Mouse (Mus musculus) hematopoietic stem cell, adult 5-6 weeks (primary cell): ENCODE results near the gene Pitpna. TPM values are rescaled to one million over a fixed set of nuclear protein-coding genes. Genes with fewer than 3 reads are reported as not detected.

Experiments used
- ATAC-seq, 2 experiments: fragments of 125-278 bp in 1 of 2; replicated peaks in 1 of 2; 2 replicates each; pipeline ENCODE4 v1.8.0; 2016 to 2017; ENCODE audit warnings: inconsistent platforms in 2 of 2, mild to moderate bottlenecking in 2 of 2, moderate number of reproducible peaks in 2 of 2, low read depth in 1 of 2, moderate TSS enrichment in 1 of 2; ENCODE audit not compliant: low FRiP score in 2 of 2, poor library complexity in 2 of 2, severe bottlenecking in 2 of 2, insufficient read depth in 1 of 2, low TSS enrichment in 1 of 2
- total RNA-seq: library from RNA; stranded (forward); fragments of 172-1452, 232-1000 nt; gene quantifications from 2 replicates; pipeline ENCODE4 v1.2.3, GENCODE M21; 2017

Gene Pitpna
- total RNA-seq, 1 experiment from 2014 or later = 98.3 TPM

DNA sequence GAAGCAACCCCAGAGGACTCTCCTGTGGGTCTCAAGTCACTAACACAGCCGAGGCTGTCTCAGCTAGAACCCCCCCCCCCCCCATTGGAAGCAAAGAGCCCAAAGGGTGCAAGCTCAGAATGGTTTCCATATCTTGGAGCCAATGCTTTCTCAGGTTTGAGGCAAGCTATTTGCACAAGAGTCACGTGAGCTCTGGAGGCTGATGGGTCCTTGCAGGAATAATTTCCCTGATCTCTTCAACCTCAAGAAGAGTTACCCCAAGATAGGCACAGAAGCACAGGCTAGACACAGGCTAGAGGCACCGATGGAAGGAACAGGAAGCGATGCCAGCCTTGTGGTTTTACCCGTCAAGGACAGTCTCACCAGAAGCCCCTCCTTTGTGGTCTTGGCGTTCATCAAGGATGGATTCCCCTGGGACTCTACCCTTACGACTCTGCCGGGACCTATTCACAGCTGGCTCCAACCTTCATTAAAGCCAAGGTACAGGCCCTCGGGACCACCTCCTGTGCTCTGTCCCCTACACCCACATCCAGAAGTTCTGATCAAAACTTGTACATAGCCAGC lies 12.3 kb upstream of the Pitpna start:
- no peak for ATAC-seq

DNA sequence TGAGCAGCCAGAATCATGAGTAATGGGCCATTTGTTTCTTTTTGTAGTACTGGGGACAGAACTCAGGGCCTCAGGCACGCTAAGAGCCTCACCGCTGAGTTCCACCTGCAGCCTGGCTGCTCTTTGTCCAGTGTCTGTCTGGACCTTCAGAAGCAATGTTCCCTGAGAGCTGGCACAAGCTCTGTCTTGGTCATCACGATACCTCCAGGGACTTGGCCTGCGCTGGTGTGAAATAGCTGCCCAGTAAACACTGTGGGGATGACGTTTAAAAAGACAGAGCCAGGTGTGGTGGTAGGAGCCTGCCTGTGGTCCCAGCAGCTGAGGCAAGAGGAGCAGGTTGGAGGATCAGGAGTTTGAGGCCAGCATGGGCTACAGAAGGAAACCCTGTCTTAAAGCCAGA lies 9.3 kb upstream of the Pitpna start:
- ATAC-seq = no peak

DNA sequence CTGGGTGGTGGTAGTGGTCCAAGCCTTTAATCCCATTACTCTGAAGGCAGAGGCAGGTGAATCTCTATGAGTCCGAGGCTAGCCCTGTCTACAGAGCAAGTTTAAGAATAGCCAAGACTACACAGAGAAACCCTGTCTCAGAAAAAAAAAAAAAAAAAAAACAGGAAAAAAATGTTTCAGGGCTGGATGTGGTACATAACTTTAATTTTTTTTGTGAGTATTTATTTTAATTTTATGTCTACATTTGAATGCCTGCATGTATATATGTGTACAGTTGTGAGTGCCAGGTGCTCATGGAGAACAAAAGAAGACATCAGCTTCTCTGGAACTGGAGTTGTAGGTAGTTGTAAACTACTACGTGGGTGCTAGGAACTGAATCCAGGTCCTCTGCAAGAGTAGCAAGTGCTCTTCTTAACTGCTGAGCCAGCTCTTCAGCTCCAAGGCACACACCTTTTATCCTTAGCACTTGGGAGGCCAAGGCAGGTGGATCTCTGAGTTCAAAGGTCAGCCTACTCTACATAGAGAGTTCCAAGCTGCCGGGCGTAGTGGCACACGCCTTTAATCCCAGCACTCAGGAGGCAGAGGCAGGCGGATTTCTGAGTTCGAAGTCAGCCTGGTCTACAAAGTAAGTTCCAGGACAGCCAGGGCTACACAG lies 6.3 kb upstream of the Pitpna start:
- no peak for ATAC-seq

DNA sequence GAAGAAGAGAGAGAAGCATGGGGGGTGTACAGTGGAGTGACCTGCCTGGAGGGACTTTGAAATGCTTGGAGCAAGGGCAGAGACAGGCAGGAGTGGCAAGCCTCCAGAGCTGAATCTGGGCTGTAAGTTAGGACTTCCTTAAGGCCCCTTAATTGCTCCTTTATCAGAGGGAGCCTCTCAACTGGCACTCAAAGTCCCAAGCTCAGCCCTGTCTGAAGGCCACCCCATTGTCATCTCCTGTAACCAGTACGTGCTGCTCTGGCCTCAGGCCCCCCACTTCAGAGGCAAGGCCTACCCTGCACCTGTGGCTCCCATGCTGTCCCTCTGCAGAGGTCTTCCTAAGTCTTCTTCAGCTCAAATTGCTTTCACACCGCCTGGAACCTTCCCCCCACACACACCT lies 4.4 kb upstream of the Pitpna start:
- no peak for ATAC-seq

DNA sequence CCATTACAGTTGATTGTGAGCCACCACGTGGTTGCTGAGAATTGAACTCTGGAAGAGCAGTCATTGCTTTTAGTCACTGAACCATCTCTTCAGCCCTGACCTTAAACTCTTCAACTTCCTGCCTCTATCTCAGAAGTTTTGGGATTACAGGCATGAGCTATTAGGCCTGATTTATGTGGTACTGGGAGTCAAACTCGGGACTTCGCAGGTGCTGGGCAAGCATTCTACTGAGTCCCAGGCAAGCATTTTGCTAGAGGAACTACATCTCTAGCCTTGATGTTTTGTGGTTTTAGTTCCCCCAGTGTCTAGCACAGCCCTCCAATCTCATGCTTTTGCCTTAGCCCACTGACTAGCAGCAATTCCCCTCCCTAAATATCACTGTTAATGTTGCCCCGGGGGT lies 2.8 kb upstream of the Pitpna start:
- ATAC-seq = no peak

- ATAC-seq = no peak
Observed at GRCm38 (mm10) chr11:75585978-75586377, 1.9 kb upstream of the Pitpna start.

DNA sequence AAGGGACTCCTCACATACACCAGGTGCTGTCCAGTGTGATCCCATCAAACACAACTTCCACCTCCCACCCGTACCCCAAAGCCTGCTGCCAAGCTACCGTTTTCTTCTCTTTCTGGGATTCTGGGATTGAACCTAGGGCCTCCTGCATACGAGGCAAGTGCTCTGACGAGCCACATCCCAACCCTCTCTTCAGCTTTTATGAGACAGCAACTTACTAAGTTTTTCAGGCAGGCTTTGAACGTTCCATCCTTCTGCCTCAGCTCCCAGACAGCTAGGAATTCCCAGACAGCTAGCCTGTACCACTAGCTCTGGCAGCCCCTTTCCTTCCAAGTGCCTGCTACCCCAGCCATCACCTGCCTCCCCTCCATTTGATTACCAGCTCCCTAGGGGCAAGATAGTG lies 934 bp upstream of the Pitpna start:
- no peak for ATAC-seq

DNA sequence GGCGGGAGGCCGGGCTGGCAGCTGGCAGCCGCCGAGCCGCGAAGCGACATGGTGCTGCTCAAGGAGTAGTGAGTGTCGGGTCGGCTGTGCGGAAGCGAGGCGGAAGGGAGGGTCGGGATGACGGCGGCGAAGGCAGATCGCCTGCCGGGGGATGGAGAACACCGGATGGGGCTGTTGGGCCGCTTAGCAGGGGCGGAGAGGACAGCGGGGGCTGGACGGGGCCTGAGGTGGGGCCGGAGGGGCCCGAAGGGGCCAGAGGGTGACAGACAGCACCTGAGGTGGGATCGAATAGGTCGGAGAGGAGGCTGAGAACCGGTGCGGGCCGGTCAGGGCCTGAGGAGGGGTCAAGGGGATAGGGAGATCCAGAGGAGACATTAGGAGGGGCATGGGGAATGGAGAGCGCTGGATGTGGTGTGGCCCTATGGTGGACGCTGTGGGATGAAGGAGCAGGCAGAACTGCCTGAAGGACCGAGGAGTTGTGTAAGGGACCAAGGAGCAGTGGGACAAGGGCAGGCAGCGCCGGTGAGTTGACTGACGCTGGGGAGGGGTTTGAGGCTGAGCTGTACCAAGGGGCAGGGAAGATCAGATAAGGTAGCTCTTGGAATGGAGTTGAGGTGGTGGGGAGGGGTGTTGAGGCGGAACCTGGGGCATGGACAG lies 516 bp downstream of the Pitpna start:
- ATAC-seq = 0 out of 4 replicates have a peak, but pooled peaks of 1 of the 2 experiments have one; percentile 3

DNA sequence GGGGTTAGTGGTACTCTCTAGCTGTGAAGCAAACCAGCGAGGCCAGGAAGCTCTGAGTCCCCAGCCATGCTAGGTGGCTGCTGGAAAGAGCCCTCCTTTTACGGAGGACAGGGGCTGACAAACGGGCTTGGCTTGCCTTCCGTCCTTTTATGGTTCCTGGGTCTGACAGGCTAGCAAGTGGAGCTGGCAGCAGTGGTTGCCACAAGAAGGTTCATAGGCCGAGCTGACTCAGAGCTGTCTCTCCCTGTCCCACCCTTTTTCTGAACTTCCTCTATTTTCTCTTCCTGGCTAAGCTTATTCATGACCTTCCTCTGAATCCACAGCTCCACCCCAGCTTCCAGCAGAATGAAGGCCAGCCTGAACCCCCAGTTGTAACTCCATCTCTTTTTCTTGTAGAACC lies 4.7 kb downstream of the Pitpna start:
- peak; percentile 22 to 49; a peak in 3 of 4 replicates for ATAC-seq

- ATAC-seq = peak; percentile 59 to 78
Observed at GRCm38 (mm10) chr11:75594431-75594830, 6.5 kb downstream of the Pitpna start.

- ATAC-seq = no peak
Observed at GRCm38 (mm10) chr11:75595404-75595803, 7.5 kb downstream of the Pitpna start.

- no peak for ATAC-seq
Observed at GRCm38 (mm10) chr11:75595816-75596215, 7.9 kb downstream of the Pitpna start.

DNA sequence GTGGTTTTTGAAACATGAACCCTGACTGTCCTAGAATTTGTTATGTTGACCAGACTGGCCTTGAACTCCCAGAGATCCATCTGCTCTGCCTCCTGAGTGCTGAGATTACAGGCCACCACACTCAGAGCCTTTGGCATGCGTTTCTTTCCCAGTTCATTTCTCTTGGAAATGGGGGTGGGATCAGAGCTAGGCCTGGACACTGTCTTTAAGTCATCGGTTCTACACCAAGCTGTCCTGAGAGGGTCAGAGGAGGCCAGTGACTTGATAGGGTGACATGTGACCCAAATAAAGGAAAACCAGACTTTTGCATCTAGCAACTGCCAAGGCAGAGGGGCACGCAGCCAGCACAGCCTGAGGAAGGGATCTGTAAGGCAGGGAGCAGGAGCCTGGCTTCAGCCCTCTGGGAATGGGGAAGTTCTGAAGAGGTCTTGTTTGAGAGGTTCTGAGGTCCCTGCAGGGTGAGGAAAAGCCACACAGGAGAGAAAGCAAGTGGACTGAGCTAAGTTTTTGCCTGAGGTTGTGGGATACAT lies 8.9 kb downstream of the Pitpna start:
- ATAC-seq = no peak

GRCm38 (mm10) chr11:75598004-75598403 lies 10.1 kb downstream of the Pitpna start:
- ATAC-seq = no peak

DNA sequence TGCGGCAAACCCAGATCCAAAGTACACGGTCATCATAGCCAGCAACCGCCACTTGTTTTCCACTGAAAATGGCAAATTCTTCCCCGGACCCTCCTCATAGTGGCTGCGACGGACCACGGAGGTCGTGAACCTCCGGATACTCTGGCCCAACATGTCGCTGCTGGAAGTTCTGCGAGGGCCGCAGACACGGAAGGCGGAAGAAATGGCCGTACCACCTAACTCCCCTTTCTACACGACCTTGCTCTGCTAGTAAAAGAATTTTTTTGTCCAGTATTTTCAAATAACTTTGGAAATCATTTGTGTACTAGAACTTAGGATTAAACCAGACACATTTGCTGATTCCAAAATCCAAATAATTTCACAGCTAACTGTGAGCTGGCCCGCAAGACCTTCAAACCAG lies 11.9 kb downstream of the Pitpna start:
- peak; percentile 87 to 90 for ATAC-seq

DNA sequence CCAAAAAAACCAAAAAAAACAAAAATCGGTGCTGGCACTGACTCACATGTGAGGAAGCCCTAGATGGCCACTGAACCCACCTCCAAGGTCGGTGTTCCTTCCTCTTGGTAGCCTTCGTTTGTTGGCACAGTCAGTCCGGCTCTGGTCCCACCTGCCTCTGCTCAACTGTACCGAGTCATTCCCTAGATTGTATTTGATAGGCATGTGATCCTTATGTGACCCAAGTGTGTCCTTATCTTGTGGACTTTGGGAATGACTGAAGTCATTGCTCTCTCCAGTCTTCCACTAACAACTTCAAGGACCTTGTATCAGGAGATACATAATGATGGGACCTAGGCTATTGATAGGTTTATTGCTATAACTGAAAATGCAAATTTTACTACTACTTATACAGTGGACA lies 16.9 kb downstream of the Pitpna start:
- ATAC-seq = no peak

GRCm38 (mm10) chr11:75605318-75605717 lies 17.4 kb downstream of the Pitpna start:
- no peak for ATAC-seq

GRCm38 (mm10) chr11:75608776-75609175 lies 20.9 kb downstream of the Pitpna start:
- ATAC-seq = no peak
